Mouse (Mus musculus) thymus, adult 2 months (tissue): ENCODE results near the gene Matn1. TPM values are rescaled to one million over a fixed set of nuclear protein-coding genes. Genes with fewer than 3 reads are reported as not detected.

Source experiments
- DNase-seq: peaks from one replicate; pipeline ENCODE4 v3.0.0; 2021
- H3K27ac ChIP-seq: fragments of 200-500 bp; 2 replicates; pipeline ENCODE4 v1.5.1; 2012; ENCODE audit warnings: low read length, control low read depth; ENCODE audit not compliant: control insufficient read depth, insufficient read depth
- H3K27me3 ChIP-seq: fragments of 200-500 bp; 2 replicates; pipeline ENCODE4 v1.6.1; 2012; ENCODE audit warnings: mild to moderate bottlenecking, low read length, moderate library complexity, mixed read lengths; ENCODE audit not compliant: control insufficient read depth, insufficient read depth
- H3K36me3 ChIP-seq: fragments of 200-500 bp; 2 replicates; pipeline ENCODE4 v1.6.1; 2012; ENCODE audit warnings: mild to moderate bottlenecking, low read length, moderate library complexity; ENCODE audit not compliant: control insufficient read depth, insufficient read depth
- H3K4me1 ChIP-seq: fragments of 200-500 bp; replicated peaks from 2 replicates; pipeline ENCODE4 v1.6.1; 2012; ENCODE audit warnings: low read length; ENCODE audit not compliant: control insufficient read depth, insufficient read depth
- H3K4me3 ChIP-seq: fragments of 200-500 bp; 2 replicates; pipeline ENCODE4 v1.5.1; 2012; ENCODE audit warnings: mild to moderate bottlenecking, low read length, control low read depth, moderate library complexity; ENCODE audit not compliant: control insufficient read depth, insufficient read depth
- CTCF ChIP-seq: fragments of 200-500 bp; IDR thresholded peaks from 2 replicates; pipeline ENCODE4 v1.5.1; 2012; ENCODE audit warnings: mild to moderate bottlenecking, control low read depth, low read length, moderate library complexity, borderline replicate concordance; ENCODE audit not compliant: control insufficient read depth, poor library complexity, insufficient read depth; ENCODE audit errors: extremely low read depth
- POLR2A ChIP-seq: fragments of 200-500 bp; IDR thresholded peaks from 2 replicates; pipeline ENCODE4 v1.6.1; 2012; ENCODE audit warnings: mild to moderate bottlenecking, low read length, control low read depth, moderate library complexity; ENCODE audit not compliant: control insufficient read depth, poor library complexity, insufficient read depth; ENCODE audit errors: extremely low read depth
- WGBS: fragments of 180-500 bp; shearing (Covaris S2); methylation state at CpG from one replicate; pipeline ENCODE4 v1.1.7; 2018; 5-methylcytosine and 5-hydroxymethylcytosine counted together
- polyA plus RNA-seq: library from polyadenylated mRNA; depleted of rRNA; stranded (reverse); fragments of >200 nt; gene quantifications from 2 replicates; pipeline ENCODE4 v1.2.3, GENCODE M21; 2012

The Matn1 gene
- polyA plus RNA-seq, 1 experiment: 2.1 TPM

GRCm38 (mm10) chr4:130915668-130916035, 28.5 kb upstream of the Matn1 start:
- Histone ChIP-seq H3K4me3 (peak overlapping the region; percentile 95), H3K27me3 (no peaks in the 10 kb centered on the region), H3K36me3 (no peaks in the 10 kb centered on the region; the same call in 1 of the 2 replicates), H3K4me1 (peaks cover 68% of the 10 kb centered on the region), H3K27ac (peak overlapping the region; percentile 98)
- 2% methylated on average over 7 of the region's 7 CpGs for WGBS
- no peak for TF ChIP-seq CTCF
- TF ChIP-seq POLR2A: no peak
- DNase-seq: peak; percentile 57

DNA sequence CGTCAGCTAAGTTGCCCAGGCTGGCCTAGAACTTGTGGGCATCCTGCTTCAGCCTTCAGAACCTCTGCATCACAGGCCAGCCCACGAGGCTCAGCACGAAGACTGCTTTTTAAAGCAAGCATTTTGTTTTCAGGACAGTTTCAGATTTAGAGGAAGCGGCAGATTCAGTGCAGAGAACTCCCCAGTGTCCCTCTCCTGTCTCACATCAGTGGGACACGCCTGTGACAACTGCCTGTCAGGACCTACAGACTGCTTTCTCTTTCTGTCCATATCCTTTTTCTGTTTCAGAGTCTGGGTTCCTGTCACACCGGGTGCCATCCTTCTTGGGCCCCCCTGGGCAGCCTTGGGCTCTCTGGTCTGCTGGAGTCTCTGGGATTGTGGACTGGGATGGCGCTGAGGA, 27.5 kb upstream of the Matn1 start:
- no peak for DNase-seq
- H3K4me3 ChIP-seq: peak overlapping the region; percentile 95
- 50% methylated on average over 7 of the region's 7 CpGs for WGBS
- H3K27me3 ChIP-seq: no peaks in the 10 kb centered on the region
- H3K27ac ChIP-seq: peak overlapping the region; percentile 98; the same call in 1 of the 2 replicates
- no peaks in the 10 kb centered on the region; the same call in 1 of the 2 replicates for H3K36me3 ChIP-seq
- TF ChIP-seq CTCF (no peak), POLR2A (no peak)
- H3K4me1 ChIP-seq: peaks cover 66% of the 10 kb centered on the region

- TF ChIP-seq CTCF (no peak), POLR2A (no peak)
- 76% methylated on average over 4 of the region's 4 CpGs for WGBS
- DNase-seq: no peak
- H3K4me3 ChIP-seq: no peak overlapping the region
- peaks cover 66% of the 10 kb centered on the region for H3K4me1 ChIP-seq
- no peaks in the 10 kb centered on the region for H3K27me3 ChIP-seq
- peak overlapping the region; percentile 10; the same call in 1 of the 2 replicates for H3K27ac ChIP-seq
- peaks cover 5% of the 10 kb centered on the region; the same call in 1 of the 2 replicates for H3K36me3 ChIP-seq
Observed at GRCm38 (mm10) chr4:130917564-130917963, 26.6 kb upstream of the Matn1 start.

- Histone ChIP-seq H3K36me3 (peaks cover 13% of the 10 kb centered on the region; the same call in 1 of the 2 replicates), H3K4me3 (no peak overlapping the region), H3K4me1 (peaks cover 72% of the 10 kb centered on the region), H3K27ac (peak overlapping the region; percentile 94), H3K27me3 (no peaks in the 10 kb centered on the region)
- whole genome bisulfite sequencing: 56% methylated on average over 10 of the region's 10 CpGs
- DNase-seq: no peak
- TF ChIP-seq POLR2A: no peak
- TF ChIP-seq CTCF: no peak
Observed at GRCm38 (mm10) chr4:130918805-130919749, 25.1 kb upstream of the Matn1 start.

DNA sequence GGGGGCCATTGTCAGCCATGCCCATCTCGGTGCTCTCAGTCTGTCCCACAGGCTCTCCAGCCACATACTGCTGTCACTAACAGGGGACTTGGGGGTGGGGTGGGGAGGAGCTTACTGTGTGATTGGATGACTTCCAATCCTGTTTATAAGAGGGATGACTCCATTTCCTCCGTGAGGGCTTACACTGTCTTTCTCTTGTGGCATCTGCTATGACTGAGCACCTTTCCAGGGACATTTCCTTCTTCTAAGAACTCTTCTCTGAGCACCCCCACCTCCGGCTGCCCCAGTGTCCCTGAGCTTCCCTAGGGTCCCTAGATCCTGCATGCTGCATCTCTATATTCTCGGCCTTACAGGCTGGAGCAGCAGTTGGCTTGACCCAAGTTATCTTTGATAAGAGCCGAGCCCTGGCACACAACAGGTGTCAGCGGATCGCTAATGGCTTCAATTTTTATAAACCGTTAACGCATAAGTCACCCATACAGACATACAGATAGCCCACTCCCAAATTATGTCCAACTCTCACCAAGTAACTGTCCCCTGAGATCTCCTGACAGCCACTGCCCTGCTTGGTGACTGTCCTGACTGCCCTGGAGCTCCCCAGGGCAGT, 24.3 kb upstream of the Matn1 start:
- H3K36me3 ChIP-seq: peaks cover 21% of the 10 kb centered on the region
- no peaks in the 10 kb centered on the region for H3K27me3 ChIP-seq
- H3K4me1 ChIP-seq: peaks cover 73% of the 10 kb centered on the region
- DNase-seq: no peak
- TF ChIP-seq CTCF: no peak
- no peak for TF ChIP-seq POLR2A
- peak overlapping the region; percentile 94 for H3K27ac ChIP-seq
- 58% methylated on average over 9 of the region's 9 CpGs for WGBS
- H3K4me3 ChIP-seq: no peak overlapping the region

DNA sequence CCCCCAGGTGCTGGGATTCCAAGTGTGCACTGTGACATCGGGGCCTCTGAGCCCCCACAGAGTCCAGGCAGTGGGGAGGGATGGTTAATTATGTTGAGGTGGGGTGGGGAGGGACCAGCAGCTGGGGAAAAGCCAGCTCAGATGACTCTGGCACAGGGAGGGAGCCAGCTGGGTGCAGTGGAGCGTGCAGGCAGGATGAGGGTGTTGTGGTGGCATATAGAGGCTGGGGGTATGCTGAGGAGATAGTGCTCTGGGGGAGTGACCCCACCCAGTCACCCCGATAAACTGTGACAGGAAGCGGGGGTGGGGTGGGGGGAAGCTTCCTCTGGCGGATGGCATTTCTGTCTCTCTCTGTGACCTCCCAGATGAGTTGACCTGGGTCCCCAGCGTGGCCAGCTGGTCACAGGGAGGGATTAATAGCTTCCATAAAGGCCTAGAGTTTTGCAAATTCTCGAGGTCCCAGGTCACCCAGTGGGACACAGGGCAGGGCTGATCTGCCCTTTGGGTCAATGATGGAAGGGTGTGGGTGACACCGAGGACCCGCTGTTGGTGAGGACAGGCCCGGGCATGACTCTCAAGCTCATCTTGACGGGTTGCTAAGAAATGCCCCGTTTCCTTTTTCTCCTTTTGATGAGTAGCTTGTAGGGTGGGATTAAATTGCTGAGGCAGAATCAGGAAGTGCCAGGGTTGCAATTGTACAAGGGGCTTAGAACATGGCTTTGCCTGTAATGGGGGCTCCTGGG, 23.1 kb upstream of the Matn1 start:
- H3K36me3 ChIP-seq: peaks cover 33% of the 10 kb centered on the region
- H3K4me3 ChIP-seq: peak overlapping the region; percentile 40
- DNase-seq: peak; percentile 79
- H3K4me1 ChIP-seq: peaks cover 69% of the 10 kb centered on the region
- 4% methylated on average over 12 of the region's 12 CpGs for WGBS
- TF ChIP-seq POLR2A (0 out of 2 replicates have a peak, but pooled peaks have one; percentile 24), CTCF (no peak)
- H3K27ac ChIP-seq: peak overlapping the region; percentile 94
- no peaks in the 10 kb centered on the region for H3K27me3 ChIP-seq
